Mouse (Mus musculus): ENCODE results near the gene Ppcs.

DNA sequence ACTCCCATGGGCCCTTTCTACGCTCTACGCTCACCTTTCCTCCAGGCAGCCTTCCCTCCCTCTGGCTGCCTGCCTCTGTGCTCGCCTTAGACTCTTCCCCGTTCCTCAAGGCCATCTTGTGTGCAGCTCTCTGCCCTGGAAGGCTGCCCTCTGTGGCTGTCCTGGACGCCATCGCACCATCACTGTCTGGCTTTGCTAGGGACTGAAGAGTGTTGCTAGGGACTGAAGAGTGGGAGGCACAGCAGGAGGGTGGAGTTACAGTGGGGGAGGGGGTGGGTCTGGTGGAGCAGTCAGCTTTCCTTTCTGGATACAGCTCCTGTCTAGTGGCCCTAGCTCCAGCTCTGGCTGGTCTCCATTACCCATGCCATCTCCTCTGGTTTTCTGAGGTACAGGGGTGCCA is 20.3 kb upstream of the Ppcs start:
- TF ChIP-seq TAL1 (IDR thresholded peaks at IDR 0.05; ENCODE audit: low read length) (no peak), GATA1 (IDR thresholded peaks at IDR 0.05; ENCODE audit: low read length) (no peak)
